Mouse (Mus musculus): ENCODE results near the gene Islr. TPM values are rescaled to one million over a fixed set of nuclear protein-coding genes. Genes with fewer than 3 reads are reported as not detected.
A peak's percentile ranks its signal among the peaks of the same experiment; 100 is the strongest.

Islr gene
- polyA plus RNA-seq, 1 experiment from 2014 or later, result 2.9 TPM

GRCm38 (mm10) chr9:58115297-58115925, 88.7 kb downstream of the Islr start:
- Histone ChIP-seq H3K9ac (replicated peaks) (no peak overlapping the region), H3K4me2 (ENCODE audit: low read depth, low read length) (no peak overlapping the region), H3K27me3 (ENCODE audit: insufficient read depth, low read length) (peaks cover 33% of the 10 kb centered on the region), H3K9me3 (ENCODE audit: low read length) (no peaks in the 10 kb centered on the region), H3K4me1 (ENCODE audit: insufficient read depth) (peaks cover 3% of the 10 kb centered on the region), H3K27ac (ENCODE audit: low read depth) (no peak overlapping the region), H3K36me3 (replicated peaks; ENCODE audit: insufficient read depth, low read length) (no peaks in the 10 kb centered on the region), H3K4me3 (ENCODE audit: low read depth, low read length) (no peak overlapping the region)
- TF ChIP-seq CTCF (IDR thresholded peaks at IDR 0.05; ENCODE audit: low read depth), result no peak
- TF ChIP-seq EP300 (IDR thresholded peaks at IDR 0.05; ENCODE audit: low read depth), result no peak
- ATAC-seq (no peak; the same call in 1 of the 2 replicates), DNase-seq (no peak)
- WGBS (ENCODE audit: insufficient replicate concordance), result 23% methylated on average over 7 of the region's 7 CpGs

GRCm38 (mm10) chr9:58114019-58114418, 90.1 kb downstream of the Islr start:
- Histone ChIP-seq H3K9me3 (ENCODE audit: low read length) (no peaks in the 10 kb centered on the region), H3K4me1 (ENCODE audit: insufficient read depth) (peaks cover 3% of the 10 kb centered on the region), H3K27ac (ENCODE audit: low read depth) (no peak overlapping the region), H3K4me3 (ENCODE audit: low read depth, low read length) (no peak overlapping the region), H3K4me2 (ENCODE audit: low read depth, low read length) (no peak overlapping the region), H3K9ac (replicated peaks) (no peak overlapping the region), H3K27me3 (ENCODE audit: insufficient read depth, low read length) (peaks cover 33% of the 10 kb centered on the region), H3K36me3 (replicated peaks; ENCODE audit: insufficient read depth, low read length) (no peaks in the 10 kb centered on the region)
- no peak for TF ChIP-seq EP300 (IDR thresholded peaks at IDR 0.05; ENCODE audit: low read depth)
- no peak for TF ChIP-seq CTCF (IDR thresholded peaks at IDR 0.05; ENCODE audit: low read depth)
- no peak for ATAC-seq
- no peak for DNase-seq
- 8% methylated on average over 9 of the region's 9 CpGs for WGBS (ENCODE audit: insufficient replicate concordance)

- Histone ChIP-seq H3K27me3 (ENCODE audit: insufficient read depth, low read length) (peaks cover 33% of the 10 kb centered on the region), H3K36me3 (replicated peaks; ENCODE audit: insufficient read depth, low read length) (no peaks in the 10 kb centered on the region), H3K4me2 (ENCODE audit: low read depth, low read length) (no peak overlapping the region), H3K9ac (replicated peaks) (no peak overlapping the region), H3K4me1 (ENCODE audit: insufficient read depth) (peaks cover 3% of the 10 kb centered on the region), H3K9me3 (ENCODE audit: low read length) (no peaks in the 10 kb centered on the region), H3K27ac (ENCODE audit: low read depth) (no peak overlapping the region), H3K4me3 (ENCODE audit: low read depth, low read length) (no peak overlapping the region)
- 4% methylated on average over 22 of the region's 22 CpGs for WGBS (ENCODE audit: insufficient replicate concordance)
- ATAC-seq, result no peak
- TF ChIP-seq EP300 (IDR thresholded peaks at IDR 0.05; ENCODE audit: low read depth) (no peak), CTCF (IDR thresholded peaks at IDR 0.05; ENCODE audit: low read depth) (no peak)
- no peak for DNase-seq
Observed at GRCm38 (mm10) chr9:58113279-58113884, 90.7 kb downstream of the Islr start.

DNA sequence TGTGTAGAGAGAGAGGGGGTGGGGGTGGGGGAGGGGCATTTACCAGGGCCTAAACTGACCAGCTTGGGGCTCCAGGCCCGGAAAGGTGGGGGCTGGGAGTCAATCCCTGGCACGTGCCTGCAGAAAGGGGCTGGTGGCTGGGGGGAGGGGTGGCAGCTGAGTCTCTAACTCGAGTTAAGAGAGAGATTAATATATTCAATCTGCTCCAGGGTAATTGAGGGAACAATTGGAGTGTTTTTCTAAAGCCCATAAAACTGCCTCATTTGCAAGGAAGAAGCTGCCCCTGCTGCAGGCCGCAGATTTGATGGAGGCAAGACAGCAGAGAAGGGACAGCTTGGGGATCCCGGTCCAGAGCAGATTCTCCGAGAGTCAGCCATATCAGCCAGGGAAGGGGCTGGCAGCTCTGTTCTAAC, 91.2 kb downstream of the Islr start:
- peak; percentile 19 for DNase-seq
- no peak overlapping the region for H3K9ac ChIP-seq (replicated peaks)
- H3K4me3 ChIP-seq (ENCODE audit: low read depth, low read length), result no peak overlapping the region
- no peaks in the 10 kb centered on the region for H3K36me3 ChIP-seq (replicated peaks; ENCODE audit: insufficient read depth, low read length)
- 13% methylated on average over 6 of the region's 6 CpGs for WGBS (ENCODE audit: insufficient replicate concordance)
- TF ChIP-seq CTCF (IDR thresholded peaks at IDR 0.05; ENCODE audit: low read depth), result no peak
- no peak for TF ChIP-seq EP300 (IDR thresholded peaks at IDR 0.05; ENCODE audit: low read depth)
- H3K27me3 ChIP-seq (ENCODE audit: insufficient read depth, low read length), result peaks cover 33% of the 10 kb centered on the region
- H3K4me1 ChIP-seq (ENCODE audit: insufficient read depth), result peaks cover 3% of the 10 kb centered on the region
- no peak overlapping the region for H3K27ac ChIP-seq (ENCODE audit: low read depth)
- H3K9me3 ChIP-seq (ENCODE audit: low read length), result no peaks in the 10 kb centered on the region
- no peak for ATAC-seq
- H3K4me2 ChIP-seq (ENCODE audit: low read depth, low read length), result no peak overlapping the region

DNA sequence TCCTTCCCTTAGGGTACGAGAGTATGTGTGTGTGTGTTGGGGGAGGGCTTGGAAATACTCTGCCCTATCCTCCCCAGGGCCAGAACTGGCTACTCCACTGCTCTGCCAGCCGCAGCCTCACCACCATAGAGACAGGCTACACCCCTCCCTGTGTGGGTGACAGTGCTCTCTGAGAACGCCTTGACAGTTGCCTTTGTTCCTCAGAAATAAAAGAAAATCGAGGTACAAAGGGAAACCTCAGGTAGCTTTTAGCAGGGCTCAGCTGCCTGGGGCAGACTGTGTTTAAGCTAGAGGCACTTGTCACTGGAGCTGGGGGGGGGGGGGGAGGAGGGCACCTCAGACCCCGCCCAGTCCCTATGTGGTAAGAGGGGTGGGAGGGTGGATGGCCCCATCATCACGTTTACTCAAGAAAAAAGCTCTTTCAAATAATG, 91.8 kb downstream of the Islr start:
- Histone ChIP-seq H3K27ac (ENCODE audit: low read depth) (no peak overlapping the region), H3K36me3 (replicated peaks; ENCODE audit: insufficient read depth, low read length) (no peaks in the 10 kb centered on the region), H3K9me3 (ENCODE audit: low read length) (no peaks in the 10 kb centered on the region), H3K4me2 (ENCODE audit: low read depth, low read length) (no peak overlapping the region), H3K4me3 (ENCODE audit: low read depth, low read length) (no peak overlapping the region), H3K4me1 (ENCODE audit: insufficient read depth) (peaks cover 3% of the 10 kb centered on the region), H3K9ac (replicated peaks) (no peak overlapping the region), H3K27me3 (ENCODE audit: insufficient read depth, low read length) (peaks cover 33% of the 10 kb centered on the region)
- 26% methylated on average over 6 of the region's 6 CpGs for whole genome bisulfite sequencing (ENCODE audit: insufficient replicate concordance)
- TF ChIP-seq CTCF (IDR thresholded peaks at IDR 0.05; ENCODE audit: low read depth), result no peak
- no peak for TF ChIP-seq EP300 (IDR thresholded peaks at IDR 0.05; ENCODE audit: low read depth)
- ATAC-seq (peak; percentile 42; the same call in 1 of the 2 replicates), DNase-seq (peak; percentile 43)

GRCm38 (mm10) chr9:58111431-58111830, 92.7 kb downstream of the Islr start:
- no peak for DNase-seq
- no peak overlapping the region for H3K4me2 ChIP-seq (ENCODE audit: low read depth, low read length)
- peaks cover 33% of the 10 kb centered on the region for H3K27me3 ChIP-seq (ENCODE audit: insufficient read depth, low read length)
- WGBS (ENCODE audit: insufficient replicate concordance), result 59% methylated on average over 6 of the region's 6 CpGs
- no peak overlapping the region for H3K4me3 ChIP-seq (ENCODE audit: low read depth, low read length)
- no peak for TF ChIP-seq EP300 (IDR thresholded peaks at IDR 0.05; ENCODE audit: low read depth)
- TF ChIP-seq CTCF (IDR thresholded peaks at IDR 0.05; ENCODE audit: low read depth), result no peak
- ATAC-seq, result no peak
- H3K36me3 ChIP-seq (replicated peaks; ENCODE audit: insufficient read depth, low read length), result no peaks in the 10 kb centered on the region
- H3K27ac ChIP-seq (ENCODE audit: low read depth), result no peak overlapping the region
- no peak overlapping the region for H3K9ac ChIP-seq (replicated peaks)
- H3K9me3 ChIP-seq (ENCODE audit: low read length), result no peaks in the 10 kb centered on the region
- peaks cover 3% of the 10 kb centered on the region for H3K4me1 ChIP-seq (ENCODE audit: insufficient read depth)

Measured in liver, postnatal 0 days (tissue).